Mouse (Mus musculus) ovary, postnatal 10 days (tissue): Measurements from ENCODE around the gene Syne2.
A peak's percentile ranks its signal among the peaks of the same experiment; 100 is the strongest.
"Not testable (repeated sequence)": the region's sequence is repeated elsewhere in the genome, so short reads cannot be mapped to it uniquely, and the experiment has no call there.

Experiments used
- DNase-seq: peaks from one replicate; pipeline ENCODE4 v3.0.0; 2022; ENCODE audit warnings: low spot score

Syne2 gene

GRCm38 (mm10) chr12:75817959-75818452, at the start of gene Syne2:
Gene Syne2, plus strand, starts transcription at chr12:75818134.
- peak; percentile 75 for DNase-seq

DNA sequence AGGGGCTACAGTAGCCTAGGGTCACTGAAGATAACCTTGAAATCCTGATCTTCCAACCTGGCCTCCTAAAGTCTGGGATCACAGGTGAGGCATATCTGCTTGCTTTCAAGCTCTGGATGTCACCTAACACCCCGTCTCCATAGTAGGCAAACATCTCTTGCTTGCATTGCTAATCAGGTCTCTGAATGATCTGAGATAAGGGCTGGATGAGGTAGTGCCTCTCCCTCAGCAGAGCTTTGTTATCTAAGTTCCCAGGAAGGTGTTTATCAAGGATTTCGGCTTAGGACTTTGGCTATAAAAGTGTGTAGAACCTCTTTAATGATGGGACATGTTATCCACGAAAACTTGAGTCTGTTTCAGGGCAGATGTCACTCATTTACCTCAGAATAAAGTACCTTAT, 46.5 kb upstream of the Syne2 start:
- no peak for DNase-seq

DNA sequence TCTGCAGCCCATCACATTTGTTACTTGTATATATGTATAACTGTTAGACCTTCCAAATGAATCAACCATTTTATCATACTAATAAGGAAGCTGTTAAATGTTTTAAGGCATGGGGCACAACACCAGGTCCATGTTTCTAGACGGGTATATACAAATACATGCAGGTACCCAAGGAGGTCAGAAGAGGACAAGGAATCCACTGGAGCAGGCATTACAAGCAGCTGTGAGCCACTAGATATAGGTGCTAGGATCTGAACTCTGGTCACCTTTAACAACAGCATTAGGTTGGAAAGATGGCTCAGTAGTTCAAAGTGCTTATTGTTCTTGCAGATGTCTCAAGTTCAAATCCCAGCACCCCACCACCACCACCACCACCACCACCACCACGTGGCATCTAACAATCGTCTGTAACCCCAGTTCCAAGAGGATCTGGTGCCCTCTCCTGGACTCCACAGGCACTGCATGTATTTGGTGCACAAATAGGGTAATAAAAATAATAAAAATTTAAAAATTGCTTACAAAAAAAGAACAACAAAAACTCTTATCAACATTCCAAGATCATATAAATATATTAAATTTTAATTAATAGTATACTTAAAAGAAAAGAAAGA, 45.4 kb upstream of the Syne2 start:
- DNase-seq: peak; percentile 26

- no peak for DNase-seq
These were observed 36.5 kb upstream of the Syne2 start for GRCm38 (mm10) chr12:75781445-75781844.

DNA sequence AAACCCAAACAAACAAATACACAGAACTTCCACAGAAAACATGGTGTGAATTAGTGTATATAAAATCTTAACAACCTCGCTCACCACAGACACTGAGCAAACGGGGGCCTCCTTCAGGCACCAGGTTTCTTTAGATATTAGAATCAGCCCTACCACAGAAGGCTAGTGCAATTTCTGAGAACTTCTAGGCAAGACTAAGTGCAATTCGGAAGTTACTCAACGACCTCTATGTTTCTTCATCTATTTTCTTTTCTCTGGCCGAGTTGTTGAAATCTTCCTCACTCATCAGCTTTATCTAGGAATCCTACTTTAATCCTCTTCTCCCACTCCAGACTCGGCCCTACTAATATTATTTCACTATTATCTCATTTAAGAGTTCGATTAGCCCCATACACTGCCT, 35.9 kb upstream of the Syne2 start:
- no peak for DNase-seq

DNA sequence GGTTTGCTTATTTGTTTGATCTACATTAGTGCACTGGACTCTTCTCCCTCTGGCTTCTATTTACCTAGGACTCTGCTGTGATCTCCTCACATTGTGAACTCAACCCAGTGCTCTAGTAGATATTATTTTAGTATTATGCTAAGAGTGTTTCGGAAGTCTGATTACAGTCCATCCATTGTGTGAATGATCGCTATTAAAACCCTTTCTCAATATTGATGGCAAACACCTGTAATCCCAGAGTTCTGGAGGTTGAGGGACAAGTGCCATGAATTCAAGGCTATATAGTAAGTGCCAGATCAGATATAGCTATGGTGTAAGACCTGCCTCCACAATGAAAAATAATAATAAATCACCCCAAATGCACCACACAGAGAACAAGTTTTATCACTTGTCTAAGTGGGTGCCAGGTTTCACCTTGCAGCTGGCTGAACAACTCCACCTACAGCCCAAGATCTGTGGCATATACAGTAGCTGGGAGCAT, 33.6 kb upstream of the Syne2 start:
- DNase-seq: no peak

DNA sequence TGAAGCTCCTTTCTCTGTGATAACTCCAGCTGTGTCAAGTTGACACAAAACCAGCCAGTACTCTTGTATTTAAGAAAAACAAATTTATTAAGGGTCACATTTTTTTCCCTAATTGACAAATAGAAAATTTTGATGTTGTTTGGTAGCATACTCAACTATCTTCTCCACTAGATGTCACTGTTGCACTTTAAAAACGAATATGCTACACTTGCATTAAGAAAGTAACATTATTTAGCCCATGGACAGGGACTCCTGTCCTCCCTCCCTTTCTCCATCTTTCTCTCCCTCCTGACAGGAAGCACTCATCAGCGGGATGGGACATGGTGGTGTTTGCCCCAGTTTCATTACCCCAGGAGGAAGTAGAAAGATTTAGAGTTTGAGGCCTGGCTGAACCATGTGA, 31.3 kb upstream of the Syne2 start:
- not testable (repeated sequence) for DNase-seq

- DNase-seq: no peak
These were observed 28.5 kb upstream of the Syne2 start for GRCm38 (mm10) chr12:75789451-75789850.

DNA sequence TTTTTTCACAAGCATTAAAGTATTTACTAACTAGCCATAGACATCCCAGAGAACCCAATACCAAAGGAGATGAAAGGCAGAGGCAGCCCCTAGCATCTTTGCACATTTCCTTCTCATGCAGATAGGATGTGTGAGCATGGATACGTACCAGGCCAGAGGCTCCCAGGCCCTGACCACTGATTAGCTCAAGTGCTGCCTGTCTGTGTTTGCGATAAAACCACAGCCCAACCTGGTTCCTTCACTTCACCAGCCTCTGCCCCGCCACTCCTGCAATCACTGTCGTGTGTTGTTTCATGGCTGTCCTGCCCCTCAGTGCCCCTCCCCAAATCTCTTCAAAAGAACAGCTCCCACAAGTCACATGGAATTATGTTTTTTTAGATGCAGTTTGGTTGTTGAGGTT, 23.4 kb upstream of the Syne2 start:
- no peak for DNase-seq

- DNase-seq: no peak
These were observed 21.4 kb upstream of the Syne2 start for GRCm38 (mm10) chr12:75796510-75796909.

DNA sequence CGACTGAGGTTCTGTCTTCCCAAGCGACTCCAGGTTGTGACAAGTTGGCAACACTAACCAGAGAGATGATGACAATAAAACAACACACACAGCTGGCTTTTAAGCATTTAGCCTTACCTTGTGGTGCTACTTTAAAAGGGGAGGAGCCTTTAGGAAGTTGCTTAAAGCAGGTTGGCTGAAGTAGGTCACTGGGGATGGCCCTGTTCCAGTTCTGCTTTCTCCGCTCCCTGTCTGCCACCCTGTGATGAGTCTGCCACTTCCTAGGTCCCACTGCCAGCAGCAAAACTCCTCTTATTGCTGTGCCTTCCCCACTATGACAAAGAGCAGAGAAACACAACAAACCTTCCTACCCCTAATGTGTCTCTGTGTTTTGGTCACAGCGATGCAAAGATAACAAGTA, 11.7 kb upstream of the Syne2 start:
- no peak for DNase-seq

DNA sequence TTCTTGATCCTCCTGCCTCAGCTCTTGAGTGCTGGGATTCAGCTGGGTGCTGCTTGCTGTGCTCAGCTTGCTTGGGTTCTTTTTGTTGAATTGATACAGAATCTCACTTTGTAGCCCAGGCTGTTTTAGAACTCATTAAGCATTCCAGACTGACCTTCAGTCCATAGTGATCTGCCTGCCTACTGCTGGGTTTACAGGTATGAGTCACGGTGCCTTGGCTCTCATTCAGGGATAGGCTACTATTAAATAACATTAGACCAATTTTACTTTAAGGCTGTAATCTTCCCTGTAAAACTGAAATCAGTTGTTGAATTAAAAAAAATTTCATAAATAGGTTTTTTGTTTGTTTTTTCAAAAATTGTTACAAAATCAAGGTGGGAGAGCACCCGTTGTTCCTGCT, 4.2 kb upstream of the Syne2 start:
- no peak for DNase-seq

DNA sequence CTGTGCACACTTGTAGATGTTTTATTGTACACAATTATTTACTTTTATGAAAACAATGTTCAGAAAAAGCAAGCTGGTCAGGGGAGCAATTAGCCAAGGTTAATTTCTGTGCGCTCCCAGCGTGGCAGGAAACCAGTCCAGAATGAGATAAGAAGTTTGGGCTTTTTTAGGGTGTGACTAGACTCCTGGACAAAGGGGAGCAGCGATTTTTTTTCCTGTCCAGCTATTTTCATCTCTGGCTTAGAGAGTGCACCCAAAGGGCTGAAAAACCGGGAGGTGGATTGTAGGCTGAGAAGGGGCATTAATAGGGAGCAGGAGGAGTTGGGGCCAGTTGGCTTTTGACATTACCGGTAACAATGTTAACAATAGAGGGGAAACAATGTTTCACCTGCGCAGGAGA, 3.4 kb upstream of the Syne2 start:
- no peak for DNase-seq

GRCm38 (mm10) chr12:75816981-75817856, 715 bp upstream of the Syne2 start:
- DNase-seq: no peak

DNA sequence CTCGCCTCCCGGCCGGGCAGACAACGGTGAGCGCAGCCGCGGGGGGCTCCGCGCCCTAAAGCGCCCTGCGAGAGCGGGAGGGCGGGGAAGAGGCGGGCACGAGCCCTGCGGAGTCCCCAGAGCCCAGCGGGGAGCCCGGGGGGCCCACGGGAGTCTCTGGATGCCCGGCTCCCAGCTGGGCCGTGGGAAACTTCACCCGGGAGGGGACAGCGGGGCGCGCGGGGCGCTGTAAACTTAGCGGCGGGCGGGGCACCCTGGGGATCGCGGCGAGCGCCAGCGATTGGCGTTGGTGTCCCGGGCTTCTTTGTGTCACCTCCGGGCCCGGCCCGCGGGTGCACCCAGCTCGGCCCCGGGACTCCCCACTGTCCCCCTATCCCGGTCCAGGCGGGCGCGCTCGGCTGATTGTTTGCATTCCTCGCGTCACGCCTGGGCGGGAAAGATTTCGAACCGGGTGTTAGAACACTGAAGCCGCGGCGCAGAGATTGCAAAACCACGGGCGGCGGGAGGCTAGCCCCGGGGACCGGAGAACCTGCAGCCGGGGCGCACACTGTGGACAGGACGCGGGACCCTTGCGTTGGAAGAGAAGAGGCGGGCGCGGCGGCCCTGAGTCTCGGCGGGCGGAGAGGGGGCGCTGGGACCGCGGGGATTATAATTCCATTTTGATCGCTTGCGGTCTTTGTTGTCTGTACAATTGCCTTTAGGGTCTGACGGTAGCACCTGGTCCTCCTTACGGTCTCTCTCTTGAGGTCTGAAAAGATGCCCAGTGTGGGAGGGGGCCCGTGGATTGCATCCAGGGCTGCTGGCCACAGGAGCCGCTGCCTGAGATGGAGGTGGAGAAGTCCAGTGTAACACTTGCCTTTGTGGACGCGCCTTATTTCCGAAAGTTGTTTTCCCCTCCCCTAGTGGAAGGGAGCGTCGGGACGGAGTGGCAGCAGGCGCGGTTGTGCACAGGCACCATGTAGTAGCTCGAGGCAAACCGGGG, 810 bp downstream of the Syne2 start:
- peak; percentile 57 for DNase-seq

DNA sequence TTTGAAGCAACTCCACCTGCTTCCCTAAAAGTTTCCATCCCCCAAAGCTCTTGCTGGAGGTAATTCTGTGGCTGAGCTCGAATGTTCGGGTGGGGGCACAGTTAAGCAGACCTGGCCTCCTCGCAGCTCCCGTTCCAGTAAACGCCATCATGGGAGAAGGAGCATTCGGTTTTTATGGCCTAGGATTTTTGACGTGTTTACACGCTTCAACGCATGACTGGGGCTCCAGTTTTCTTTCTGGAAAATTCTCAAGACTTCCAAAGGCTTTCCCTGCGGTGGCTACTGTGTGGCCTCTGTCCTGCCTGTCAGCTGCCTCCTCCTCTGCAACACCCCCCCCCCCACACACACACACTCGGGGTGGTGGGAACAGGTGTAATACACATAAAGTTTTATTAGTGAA, 1.5 kb downstream of the Syne2 start:
- no peak for DNase-seq

- DNase-seq: no peak
These were observed 2.3 kb downstream of the Syne2 start for GRCm38 (mm10) chr12:75820216-75820615.

DNA sequence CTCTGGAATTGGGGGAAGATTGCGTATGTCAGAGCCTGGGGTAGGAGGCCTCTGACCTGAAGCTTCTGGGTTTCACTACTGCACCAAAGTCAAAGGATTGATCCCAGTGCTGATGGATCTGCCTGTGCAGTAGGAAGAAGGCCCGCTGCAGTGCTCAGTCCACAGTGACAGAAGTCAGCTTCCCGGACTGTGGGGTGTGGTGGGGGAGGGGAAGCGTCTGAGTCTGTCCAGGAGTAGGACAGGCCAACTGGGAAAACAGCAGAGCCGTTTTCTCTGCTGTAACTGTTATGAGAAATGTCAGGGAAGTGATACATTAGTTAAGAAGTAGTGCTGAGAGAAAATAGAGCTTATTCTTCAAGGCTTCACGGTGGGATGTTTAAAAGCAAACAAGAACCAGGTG, 4.2 kb downstream of the Syne2 start:
- no peak for DNase-seq

DNA sequence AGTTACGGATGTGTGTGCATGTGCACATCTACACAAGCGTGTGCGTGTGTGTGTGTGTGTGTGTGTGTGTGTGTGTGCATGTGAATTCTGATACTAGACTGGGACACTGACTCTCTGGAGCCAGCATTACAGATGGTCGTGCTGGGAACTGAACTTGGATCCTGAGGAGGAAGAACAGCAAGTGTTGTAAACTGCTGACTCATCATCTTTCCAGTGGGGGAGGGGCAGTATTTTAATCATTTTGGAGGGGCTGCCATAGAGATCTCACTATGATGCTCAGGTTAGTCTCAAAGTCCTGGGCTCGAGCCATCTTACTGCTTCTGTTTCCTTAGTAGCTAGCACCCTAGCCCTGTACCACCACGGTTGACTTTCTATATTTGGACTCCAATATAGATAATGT, 5.5 kb downstream of the Syne2 start:
- DNase-seq: no peak

DNA sequence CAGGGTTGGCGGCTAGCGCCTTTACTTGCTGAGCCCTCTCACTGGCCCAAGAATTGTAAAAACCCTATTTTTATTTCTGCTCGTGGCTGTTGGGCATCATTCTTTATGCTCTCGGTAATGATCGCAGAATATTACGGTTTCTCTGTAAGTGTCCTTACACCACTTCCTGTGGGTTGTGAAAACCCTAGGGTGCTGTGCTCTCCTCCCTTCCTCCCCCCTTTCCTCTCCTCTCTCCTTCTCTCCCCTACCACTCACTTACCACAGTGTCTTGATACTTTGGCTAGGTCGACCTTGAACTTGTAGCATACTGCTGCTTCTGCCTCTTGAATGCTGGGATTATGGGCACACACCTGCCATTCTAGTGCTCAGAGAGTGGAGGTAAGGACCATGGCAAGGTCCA, 7.5 kb downstream of the Syne2 start:
- DNase-seq: no peak

- no peak for DNase-seq
These were observed 8.9 kb downstream of the Syne2 start for GRCm38 (mm10) chr12:75826699-75827353.

GRCm38 (mm10) chr12:75827751-75828150, 9.8 kb downstream of the Syne2 start:
- DNase-seq: no peak
